Mouse (Mus musculus) limb, embryonic 14.5 days (tissue): Measurements from ENCODE around the gene Tceanc2. TPM values are rescaled to one million over a fixed set of nuclear protein-coding genes. Genes with fewer than 3 reads are reported as not detected.

Source experiments
- ATAC-seq: fragments of 200-750 bp; cut with Nextera tagmentation; 2 replicates; pipeline ENCODE4 v1.8.0; 2017; ENCODE audit warnings: low read depth, moderate number of reproducible peaks, moderate TSS enrichment; ENCODE audit not compliant: low FRiP score
- DNase-seq: peaks from one replicate; pipeline ENCODE4 v3.0.0-alpha.2; 2015; ENCODE audit warnings: low spot score
- H3K27ac ChIP-seq: fragments of 300-500 bp; sonication (generic); replicated peaks from 2 replicates; pipeline ENCODE4 v1.5.1; 2014; ENCODE audit warnings: low read depth, mild to moderate bottlenecking, low read length, moderate library complexity, mixed read lengths
- H3K27me3 ChIP-seq: fragments of 300-500 bp; sonication (generic); 2 replicates; pipeline ENCODE4 v1.6.1; 2014; ENCODE audit warnings: low read length, mixed read lengths; ENCODE audit not compliant: control insufficient read depth, insufficient read depth
- H3K36me3 ChIP-seq: fragments of 300-500 bp; sonication (generic); 2 replicates; pipeline ENCODE4 v1.6.1; 2014; ENCODE audit warnings: mild to moderate bottlenecking, low read length, moderate library complexity, mixed read lengths; ENCODE audit not compliant: control insufficient read depth, insufficient read depth
- H3K4me1 ChIP-seq: fragments of 300-500 bp; sonication (generic); 2 replicates; pipeline ENCODE4 v1.6.1; 2014; ENCODE audit warnings: antibody characterized with exemption, low read length, mixed read lengths; ENCODE audit not compliant: control insufficient read depth, insufficient read depth
- H3K4me2 ChIP-seq: fragments of 300-500 bp; sonication (generic); replicated peaks from 2 replicates; pipeline ENCODE4 v1.6.1; 2014; ENCODE audit warnings: low read depth, mild to moderate bottlenecking, low read length, moderate library complexity; ENCODE audit not compliant: severe bottlenecking
- H3K4me3 ChIP-seq: fragments of 300-500 bp; sonication (generic); replicated peaks from 2 replicates; pipeline ENCODE4 v1.5.1; 2014; ENCODE audit warnings: low read length
- H3K9ac ChIP-seq: fragments of 300-500 bp; sonication (generic); 2 replicates; pipeline ENCODE4 v1.6.1; 2014; ENCODE audit warnings: mild to moderate bottlenecking, low read depth, low read length, moderate library complexity; ENCODE audit not compliant: severe bottlenecking
- H3K9me3 ChIP-seq: fragments of 300-500 bp; sonication (generic); 2 replicates; pipeline ENCODE4 v1.6.1; 2016; ENCODE audit warnings: low read length; ENCODE audit not compliant: control insufficient read depth
- POLR2A ChIP-seq: fragments of 200-500 bp; IDR thresholded peaks from 2 replicates; pipeline ENCODE4 v1.8.0; 2012; ENCODE audit warnings: inconsistent platforms, mild to moderate bottlenecking, moderate library complexity, borderline replicate concordance; ENCODE audit not compliant: insufficient read depth, insufficient read length; ENCODE audit errors: extremely low read depth
- WGBS: fragments of 180-500 bp; shearing (Covaris S2); extraction: QIAGEN DNeasy Blood & Tissue Kit; methylation state at CpG from one replicate; pipeline ENCODE4 v1.1.7; 2014; 5-methylcytosine and 5-hydroxymethylcytosine counted together
- polyA plus RNA-seq, 2 experiments: library from polyadenylated mRNA; depleted of rRNA in 1 of 2; stranded (reverse) in 1 of 2; unstranded in 1 of 2; fragments of >200 nt; fragmentation: Nextera tagmentation in 1 of 2; extraction: Ambion mirVana in 1 of 2; gene quantifications; 2 replicates each; pipeline versions ENCODE4 v1.2.1 to v1.2.3; 2012 to 2014

Gene Tceanc2
- polyA plus RNA-seq, 2 experiments = 16.7 to 27.6 TPM

DNA sequence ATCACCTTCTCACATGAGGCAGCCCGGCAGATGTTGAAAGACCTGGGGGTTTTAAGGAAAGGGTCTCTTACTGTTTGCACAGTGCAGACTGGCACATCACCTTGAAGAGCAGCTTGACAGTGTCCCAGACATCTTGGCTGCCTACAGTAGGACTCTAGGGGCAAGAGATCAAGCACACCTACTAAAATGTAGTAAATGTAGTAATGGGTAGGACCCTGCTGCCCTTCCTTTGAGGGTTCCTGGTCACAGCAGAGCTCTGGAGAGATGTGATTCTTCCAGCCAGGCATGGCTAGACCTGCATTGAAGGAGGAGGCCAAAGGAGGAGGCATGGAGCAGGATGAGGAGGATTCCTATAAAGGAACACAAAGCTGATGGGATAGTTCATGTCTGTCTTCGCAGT is 28.1 kb upstream of the Tceanc2 start:
- Histone ChIP-seq H3K4me3 (no peak overlapping the region), H3K4me1 (no peaks in the 10 kb centered on the region), H3K36me3 (peaks cover 40% of the 10 kb centered on the region), H3K9ac (no peak overlapping the region), H3K9me3 (no peaks in the 10 kb centered on the region), H3K4me2 (no peak overlapping the region), H3K27ac (no peak overlapping the region), H3K27me3 (no peaks in the 10 kb centered on the region)
- DNase-seq = no peak
- TF ChIP-seq POLR2A = no peak
- ATAC-seq = no peak
- WGBS = 84% methylated on average over 2 of the region's 2 CpGs

DNA sequence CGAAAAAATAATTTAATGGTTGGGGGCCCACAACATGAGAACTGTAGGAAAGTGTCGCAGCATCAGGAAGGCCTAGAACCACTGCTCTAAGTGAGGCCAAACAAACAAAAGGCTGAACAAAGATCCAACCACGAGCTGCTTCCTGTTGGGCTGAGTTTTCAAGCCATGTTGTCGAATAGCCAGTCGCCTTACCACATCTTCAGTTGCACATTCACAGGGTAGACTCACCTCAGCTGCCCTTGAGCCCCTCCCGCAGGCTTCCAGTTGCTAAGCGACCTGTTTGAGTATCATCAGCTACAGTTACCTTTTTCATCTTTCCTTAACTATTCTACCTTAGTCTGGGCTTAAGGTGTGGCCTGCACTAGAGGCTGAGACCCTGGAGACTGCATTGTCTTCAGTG is 24.1 kb upstream of the Tceanc2 start:
- Histone ChIP-seq H3K9me3 (no peaks in the 10 kb centered on the region), H3K36me3 (peaks cover 77% of the 10 kb centered on the region), H3K4me1 (no peaks in the 10 kb centered on the region), H3K4me2 (no peak overlapping the region), H3K9ac (no peak overlapping the region), H3K27me3 (no peaks in the 10 kb centered on the region), H3K4me3 (no peak overlapping the region), H3K27ac (no peak overlapping the region)
- no peak for DNase-seq
- TF ChIP-seq POLR2A = no peak
- ATAC-seq = no peak
- WGBS = 89% methylated on average over 7 of the region's 7 CpGs

DNA sequence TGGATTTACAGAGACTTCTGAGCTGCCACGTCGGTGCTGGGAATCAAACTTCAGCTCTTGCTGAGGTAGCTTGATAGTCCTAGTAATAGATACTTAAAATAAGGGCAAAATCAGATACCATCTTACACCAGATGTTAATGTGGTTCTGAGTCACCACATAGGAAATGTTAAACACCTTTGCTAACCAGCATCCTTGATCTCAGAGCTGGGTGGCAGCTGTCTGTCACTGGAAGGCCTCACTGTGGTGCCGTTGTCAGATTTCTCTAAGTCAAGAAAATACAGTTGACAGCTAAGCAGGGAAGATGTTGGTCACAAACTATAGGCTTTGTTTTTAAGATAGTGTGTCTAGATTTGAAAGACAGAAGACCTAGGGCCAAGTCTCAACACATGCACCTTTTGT is 22.9 kb upstream of the Tceanc2 start:
- no peak overlapping the region for H3K9ac ChIP-seq
- no peak for TF ChIP-seq POLR2A
- no peaks in the 10 kb centered on the region for H3K27me3 ChIP-seq
- H3K9me3 ChIP-seq = no peaks in the 10 kb centered on the region
- H3K4me2 ChIP-seq = no peak overlapping the region
- ATAC-seq (no peak), DNase-seq (no peak)
- WGBS = 93% methylated on average over 3 of the region's 3 CpGs
- H3K36me3 ChIP-seq = peaks cover 79% of the 10 kb centered on the region
- H3K4me1 ChIP-seq = no peaks in the 10 kb centered on the region
- no peak overlapping the region for H3K27ac ChIP-seq
- no peak overlapping the region for H3K4me3 ChIP-seq

DNA sequence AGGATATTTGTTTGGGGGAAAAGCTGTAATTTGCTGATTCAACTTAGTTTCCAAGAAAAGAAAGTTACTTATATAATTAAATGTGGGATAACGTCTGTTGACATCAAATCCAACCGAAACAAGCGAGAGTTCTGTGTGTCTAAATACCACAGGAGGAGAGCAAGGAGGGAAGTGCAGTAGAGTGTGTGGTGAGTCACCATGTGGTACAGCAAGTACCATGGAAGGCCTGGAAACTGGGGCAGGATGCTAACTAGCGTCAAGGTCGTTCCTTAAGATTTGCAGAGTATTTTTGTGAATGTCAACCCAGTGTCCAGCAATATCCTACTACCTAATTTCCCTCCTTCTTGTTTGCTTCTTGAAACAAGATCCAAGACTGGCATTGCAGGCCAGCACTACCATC is 19.2 kb upstream of the Tceanc2 start:
- no peak overlapping the region for H3K27ac ChIP-seq
- H3K4me2 ChIP-seq = no peak overlapping the region
- H3K9ac ChIP-seq = no peak overlapping the region
- no peak overlapping the region for H3K4me3 ChIP-seq
- H3K27me3 ChIP-seq = no peaks in the 10 kb centered on the region
- no peak for ATAC-seq
- DNase-seq = no peak
- H3K9me3 ChIP-seq = no peaks in the 10 kb centered on the region
- no peak for TF ChIP-seq POLR2A
- H3K36me3 ChIP-seq = peaks cover 92% of the 10 kb centered on the region
- H3K4me1 ChIP-seq = no peaks in the 10 kb centered on the region
- 87% methylated on average over 5 of the region's 5 CpGs for WGBS

DNA sequence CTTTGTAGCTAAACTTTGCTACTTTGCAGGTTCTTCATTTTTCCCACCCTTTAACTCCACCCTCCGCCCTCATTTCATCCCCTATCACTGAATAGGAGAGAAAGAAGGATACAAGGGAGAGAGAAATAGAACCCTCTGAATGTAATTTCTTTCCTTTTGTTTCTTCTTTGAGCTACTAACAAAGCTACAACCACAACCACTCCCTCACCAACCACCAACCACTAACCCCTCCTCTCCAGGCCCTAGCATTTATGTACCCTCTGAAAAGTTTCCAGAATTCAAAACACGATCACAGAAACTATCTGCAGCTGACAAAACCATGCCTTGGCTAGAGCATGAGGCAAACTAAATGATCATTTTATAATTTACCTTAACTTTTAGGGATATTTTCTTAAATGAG is 17.5 kb upstream of the Tceanc2 start:
- no peaks in the 10 kb centered on the region for H3K9me3 ChIP-seq
- H3K4me2 ChIP-seq = no peak overlapping the region
- DNase-seq (no peak), ATAC-seq (no peak)
- no peak for TF ChIP-seq POLR2A
- 90% methylated on average over 2 of the region's 2 CpGs for WGBS
- no peak overlapping the region for H3K9ac ChIP-seq
- H3K27me3 ChIP-seq = no peaks in the 10 kb centered on the region
- H3K4me3 ChIP-seq = no peak overlapping the region
- no peak overlapping the region for H3K27ac ChIP-seq
- H3K4me1 ChIP-seq = no peaks in the 10 kb centered on the region
- peaks cover 85% of the 10 kb centered on the region for H3K36me3 ChIP-seq

DNA sequence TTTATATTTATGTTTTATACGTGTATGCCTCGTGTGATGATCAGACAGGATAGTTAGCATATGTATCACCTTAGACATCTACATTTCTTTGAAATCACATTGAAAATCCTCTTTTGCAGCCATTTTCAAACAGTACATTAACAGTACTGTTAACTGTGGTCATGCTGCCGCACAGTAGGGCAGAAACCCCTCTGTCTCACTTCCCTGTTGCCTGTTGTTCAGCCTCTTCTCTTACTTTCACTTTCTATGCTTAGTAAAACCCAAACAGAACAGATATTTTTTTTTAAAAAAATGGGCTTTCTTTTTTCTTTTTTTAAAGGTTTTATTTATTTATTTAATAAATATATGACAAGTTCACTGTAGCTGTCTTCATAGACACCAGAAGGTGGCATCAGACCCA is 14.9 kb upstream of the Tceanc2 start:
- no peak overlapping the region for H3K4me2 ChIP-seq
- no peak overlapping the region for H3K27ac ChIP-seq
- H3K27me3 ChIP-seq = no peaks in the 10 kb centered on the region
- H3K9ac ChIP-seq = no peak overlapping the region
- H3K9me3 ChIP-seq = no peaks in the 10 kb centered on the region
- H3K4me3 ChIP-seq = no peak overlapping the region
- DNase-seq (no peak), ATAC-seq (no peak)
- WGBS = 96% methylated on average over 3 of the region's 3 CpGs
- no peak for TF ChIP-seq POLR2A
- peaks cover 83% of the 10 kb centered on the region for H3K36me3 ChIP-seq
- no peaks in the 10 kb centered on the region for H3K4me1 ChIP-seq
